Mouse (Mus musculus) lung, embryonic 16.5 days (tissue): ENCODE measurements around the gene Scarb2. TPM values are rescaled to one million over a fixed set of nuclear protein-coding genes. Genes with fewer than 3 reads are reported as not detected.

Experiments used
- ATAC-seq: fragments of 200-750 bp; cut with Nextera tagmentation; 2 replicates; pipeline ENCODE4 v1.8.0; 2017; ENCODE audit warnings: low read depth, mild to moderate bottlenecking, moderate library complexity
- H3K27ac ChIP-seq: fragments of 300-500 bp; sonication (generic); 2 replicates; pipeline ENCODE4 v1.5.1; 2014; ENCODE audit warnings: mild to moderate bottlenecking, control low read depth, low read length
- H3K27me3 ChIP-seq: fragments of 300-500 bp; sonication (generic); 2 replicates; pipeline ENCODE4 v1.6.1; 2014; ENCODE audit warnings: low read depth, low read length, mixed read lengths; ENCODE audit not compliant: control insufficient read depth, insufficient read depth
- H3K36me3 ChIP-seq: fragments of 300-500 bp; sonication (generic); 2 replicates; pipeline ENCODE4 v1.6.1; 2014; ENCODE audit warnings: low read length; ENCODE audit not compliant: control insufficient read depth, insufficient read depth
- H3K4me1 ChIP-seq: fragments of 300-500 bp; sonication (generic); replicated peaks from 2 replicates; pipeline ENCODE4 v1.6.1; 2014; ENCODE audit warnings: low read length, mixed read lengths; ENCODE audit not compliant: control insufficient read depth, insufficient read depth
- H3K4me2 ChIP-seq: fragments of 300-500 bp; sonication (generic); 2 replicates; pipeline ENCODE4 v1.6.1; 2014; ENCODE audit warnings: low read depth, low read length, control low read depth
- H3K4me3 ChIP-seq: fragments of 300-500 bp; sonication (generic); 2 replicates; pipeline ENCODE4 v1.5.1; 2014; ENCODE audit warnings: mild to moderate bottlenecking, low read length, control low read depth
- H3K9ac ChIP-seq: fragments of 300-500 bp; sonication (generic); 2 replicates; pipeline ENCODE4 v1.6.1; 2014; ENCODE audit warnings: low read length, control low read depth
- H3K9me3 ChIP-seq: fragments of 300-500 bp; sonication (generic); 2 replicates; pipeline ENCODE4 v1.6.1; 2016; ENCODE audit warnings: low read length; ENCODE audit not compliant: control insufficient read depth
- WGBS: fragments of 180-500 bp; shearing (Covaris S2); extraction: QIAGEN DNeasy Blood & Tissue Kit; methylation state at CpG from one replicate; pipeline ENCODE4 v1.1.7; 2014; 5-methylcytosine and 5-hydroxymethylcytosine counted together
- polyA plus RNA-seq: library from polyadenylated mRNA; unstranded; fragments of >200 nt; fragmentation: Nextera tagmentation; extraction: Ambion mirVana; gene quantifications from 2 replicates; pipeline ENCODE4 v1.2.1, GENCODE M21; 2015

Gene Scarb2
- polyA plus RNA-seq, 1 experiment from 2014 or later: 18.6 TPM

- H3K4me3 ChIP-seq: no peak overlapping the region
- H3K9me3 ChIP-seq: no peaks in the 10 kb centered on the region
- peaks cover 2% of the 10 kb centered on the region; the same call in 1 of the 2 replicates for H3K36me3 ChIP-seq
- H3K4me1 ChIP-seq: no peaks in the 10 kb centered on the region
- 25% methylated on average over 5 of the region's 5 CpGs for WGBS
- H3K9ac ChIP-seq: no peak overlapping the region
- H3K27ac ChIP-seq: no peak overlapping the region
- H3K27me3 ChIP-seq: no peaks in the 10 kb centered on the region
- H3K4me2 ChIP-seq: no peak overlapping the region
- 0 out of 2 replicates have a peak, but pooled peaks have one; percentile 34 for ATAC-seq
Observed at GRCm38 (mm10) chr5:92461321-92461720, 45.3 kb downstream of the Scarb2 start.

- Histone ChIP-seq H3K4me3 (no peak overlapping the region), H3K9me3 (no peaks in the 10 kb centered on the region), H3K4me2 (no peak overlapping the region), H3K27ac (no peak overlapping the region), H3K4me1 (no peaks in the 10 kb centered on the region), H3K27me3 (no peaks in the 10 kb centered on the region), H3K9ac (no peak overlapping the region), H3K36me3 (peaks cover 5% of the 10 kb centered on the region; the same call in 1 of the 2 replicates)
- 40% methylated on average over 5 of the region's 5 CpGs for WGBS
- no peak for ATAC-seq
Observed at GRCm38 (mm10) chr5:92458726-92459125, 47.9 kb downstream of the Scarb2 start.

- 68% methylated on average over 2 of the region's 2 CpGs for WGBS
- Histone ChIP-seq H3K9me3 (no peaks in the 10 kb centered on the region), H3K4me2 (no peak overlapping the region), H3K4me3 (no peak overlapping the region), H3K27me3 (no peaks in the 10 kb centered on the region), H3K9ac (no peak overlapping the region), H3K36me3 (peaks cover 9% of the 10 kb centered on the region), H3K27ac (no peak overlapping the region), H3K4me1 (no peaks in the 10 kb centered on the region)
- ATAC-seq: no peak
Observed at GRCm38 (mm10) chr5:92457410-92457809, 49.2 kb downstream of the Scarb2 start.

GRCm38 (mm10) chr5:92452876-92453275, 53.8 kb downstream of the Scarb2 start:
- ATAC-seq: no peak
- Histone ChIP-seq H3K27me3 (no peaks in the 10 kb centered on the region), H3K36me3 (peaks cover 17% of the 10 kb centered on the region), H3K9me3 (no peaks in the 10 kb centered on the region), H3K27ac (no peak overlapping the region), H3K4me3 (no peak overlapping the region), H3K4me1 (no peaks in the 10 kb centered on the region), H3K4me2 (no peak overlapping the region), H3K9ac (no peak overlapping the region)
- WGBS: 92% methylated on average over 5 of the region's 5 CpGs

- H3K9ac ChIP-seq: no peak overlapping the region
- H3K4me3 ChIP-seq: no peak overlapping the region
- ATAC-seq: no peak
- no peak overlapping the region for H3K27ac ChIP-seq
- H3K36me3 ChIP-seq: peaks cover 17% of the 10 kb centered on the region
- 89% methylated on average over 5 of the region's 5 CpGs for WGBS
- H3K4me1 ChIP-seq: no peaks in the 10 kb centered on the region
- no peaks in the 10 kb centered on the region for H3K27me3 ChIP-seq
- H3K4me2 ChIP-seq: no peak overlapping the region
- H3K9me3 ChIP-seq: no peaks in the 10 kb centered on the region
Observed at GRCm38 (mm10) chr5:92446736-92447135, 59.9 kb downstream of the Scarb2 start.

GRCm38 (mm10) chr5:92445016-92445415, 61.6 kb downstream of the Scarb2 start:
- no peaks in the 10 kb centered on the region for H3K9me3 ChIP-seq
- no peak for ATAC-seq
- H3K36me3 ChIP-seq: peaks cover 12% of the 10 kb centered on the region
- H3K27me3 ChIP-seq: no peaks in the 10 kb centered on the region
- WGBS: 89% methylated on average over 2 of the region's 2 CpGs
- no peak overlapping the region for H3K27ac ChIP-seq
- H3K4me1 ChIP-seq: no peaks in the 10 kb centered on the region
- H3K4me2 ChIP-seq: no peak overlapping the region
- no peak overlapping the region for H3K4me3 ChIP-seq
- H3K9ac ChIP-seq: no peak overlapping the region

GRCm38 (mm10) chr5:92442914-92443313, 63.7 kb downstream of the Scarb2 start:
- no peaks in the 10 kb centered on the region for H3K9me3 ChIP-seq
- no peak overlapping the region for H3K9ac ChIP-seq
- H3K27ac ChIP-seq: no peak overlapping the region
- H3K27me3 ChIP-seq: no peaks in the 10 kb centered on the region
- no peak overlapping the region for H3K4me3 ChIP-seq
- H3K36me3 ChIP-seq: peaks cover 7% of the 10 kb centered on the region
- WGBS: 21% methylated on average over 7 of the region's 7 CpGs
- no peak overlapping the region for H3K4me2 ChIP-seq
- no peak for ATAC-seq
- no peaks in the 10 kb centered on the region for H3K4me1 ChIP-seq

GRCm38 (mm10) chr5:92441494-92441893, 65.1 kb downstream of the Scarb2 start:
- Histone ChIP-seq H3K27ac (no peak overlapping the region), H3K36me3 (0 out of 2 replicates have a peak, but pooled peaks cover 2% of the 10 kb centered on the region)

GRCm38 (mm10) chr5:92438540-92438939, 68.1 kb downstream of the Scarb2 start:
- ATAC-seq: no peak
- WGBS: 69% methylated on average over 8 of the region's 8 CpGs
- Histone ChIP-seq H3K27me3 (no peaks in the 10 kb centered on the region), H3K4me2 (no peak overlapping the region), H3K4me3 (no peak overlapping the region), H3K27ac (no peak overlapping the region), H3K9me3 (no peaks in the 10 kb centered on the region), H3K36me3 (no peaks in the 10 kb centered on the region), H3K9ac (no peak overlapping the region), H3K4me1 (peaks cover 4% of the 10 kb centered on the region; the same call in 1 of the 2 replicates)

More at GRCm38 (mm10) chr5:92441494-92441893, 65.1 kb downstream of the Scarb2 start:
- ATAC-seq: no peak
- Histone ChIP-seq H3K9me3 (no peaks in the 10 kb centered on the region), H3K9ac (no peak overlapping the region), H3K27me3 (no peaks in the 10 kb centered on the region), H3K4me2 (no peak overlapping the region), H3K4me1 (no peaks in the 10 kb centered on the region), H3K4me3 (no peak overlapping the region)
- 64% methylated on average over 5 of the region's 5 CpGs for WGBS
